Mouse (Mus musculus): ENCODE results near the gene Pcsk4. TPM values are rescaled to one million over a fixed set of nuclear protein-coding genes. Genes with fewer than 3 reads are reported as not detected.
A peak's percentile ranks its signal among the peaks of the same experiment; 100 is the strongest.

Gene Pcsk4
- total RNA-seq, 2 experiments from 2014 or later: 4.5 to 4.6 TPM

- peak in 1 of 2 experiments; percentile 72 for DNase-seq (ENCODE audit: low spot score in 2 of 2)
- intact Hi-C loops (cut with DNase I): no loop called here
Observed at GRCm38 (mm10) chr10:80302471-80302881, 26.8 kb downstream of the Pcsk4 start.

GRCm38 (mm10) chr10:80302082-80302355, 27.3 kb downstream of the Pcsk4 start:
- intact Hi-C loops (cut with DNase I): no loop called here

GRCm38 (mm10) chr10:80301256-80302081, 27.8 kb downstream of the Pcsk4 start:
- intact Hi-C loops (cut with DNase I): no loop called here
- no peak for DNase-seq (ENCODE audit: low spot score in 2 of 2)

More at GRCm38 (mm10) chr10:80302082-80302355, 27.3 kb downstream of the Pcsk4 start:
- DNase-seq (ENCODE audit: low spot score in 2 of 2): no peak

GRCm38 (mm10) chr10:80300672-80301181, 28.6 kb downstream of the Pcsk4 start:
- DNase-seq (ENCODE audit: low spot score in 2 of 2): peak in 1 of 2 experiments; percentile 47
- intact Hi-C loops (cut with DNase I): no loop called here

GRCm38 (mm10) chr10:80299824-80300223, 29.5 kb downstream of the Pcsk4 start:
- no peak for DNase-seq (ENCODE audit: low spot score in 2 of 2)
- intact Hi-C loops (cut with DNase I): no loop called here

- intact Hi-C loops (cut with DNase I): no loop called here
- DNase-seq (ENCODE audit: low spot score in 2 of 2): no peak
Observed at GRCm38 (mm10) chr10:80299301-80299700, 30.0 kb downstream of the Pcsk4 start.

- peak; percentile 92 to 96 for DNase-seq (ENCODE audit: low spot score in 2 of 2)
- intact Hi-C loops (cut with DNase I): no loop called here
Observed at GRCm38 (mm10) chr10:80298571-80299281, 30.6 kb downstream of the Pcsk4 start.

- intact Hi-C loops (cut with DNase I): no loop called here
- no peak for DNase-seq (ENCODE audit: low spot score in 2 of 2)
Observed at GRCm38 (mm10) chr10:80297526-80298133, 31.7 kb downstream of the Pcsk4 start.

- intact Hi-C loops (cut with DNase I): no loop called here
- no peak for DNase-seq (ENCODE audit: low spot score in 2 of 2)
Observed at GRCm38 (mm10) chr10:80296824-80297223, 32.5 kb downstream of the Pcsk4 start.

GRCm38 (mm10) chr10:80295618-80296425, 33.5 kb downstream of the Pcsk4 start, which contains the start of gene Apc2:
Gene Apc2, plus strand, starts transcription at chr10:80295977.
- DNase-seq (ENCODE audit: low spot score in 2 of 2): peak; percentile 84 to 86
- intact Hi-C loops (cut with DNase I): loop anchor here (2.0 kb wide), 2 partner anchors 53 to 79 kb away; partner anchors contain the start of gene Adamtsl5

GRCm38 (mm10) chr10:80294788-80295303, 34.5 kb downstream of the Pcsk4 start:
- intact Hi-C loops (cut with DNase I): loop anchor here (2.0 kb wide), 2 partner anchors 54 to 80 kb away; partner anchors contain the start of gene Adamtsl5
- DNase-seq (ENCODE audit: low spot score in 2 of 2): no peak

GRCm38 (mm10) chr10:80294311-80294710, 35.0 kb downstream of the Pcsk4 start:
- intact Hi-C loops (cut with DNase I): loop anchor here (2.0 kb wide), 2 partner anchors 54 to 80 kb away; partner anchors contain the start of gene Adamtsl5
- no peak for DNase-seq (ENCODE audit: low spot score in 2 of 2)

- no peak for DNase-seq (ENCODE audit: low spot score in 2 of 2)
- intact Hi-C loops (cut with DNase I): no loop called here
Observed at GRCm38 (mm10) chr10:80293325-80293724, 36.0 kb downstream of the Pcsk4 start.

GRCm38 (mm10) chr10:80292251-80293146, 36.8 kb downstream of the Pcsk4 start, which contains the start of gene Rps15:
Gene Rps15, plus strand, starts transcription at chr10:80292453.
- intact Hi-C loops (cut with DNase I): no loop called here
- peak; percentile 93 to 96 for DNase-seq (ENCODE audit: low spot score in 2 of 2)

- intact Hi-C loops (cut with DNase I): loop anchor here (2.0 kb wide), 1 partner anchor 18 kb away; no protein-coding TSS in a partner anchor
- no peak for DNase-seq (ENCODE audit: low spot score in 2 of 2)
Observed at GRCm38 (mm10) chr10:80288657-80289056, 40.6 kb downstream of the Pcsk4 start.

- DNase-seq (ENCODE audit: low spot score in 2 of 2): no peak
- intact Hi-C loops (cut with DNase I): loop anchor here (2.0 kb wide), 1 partner anchor 17 kb away; no protein-coding TSS in a partner anchor
Observed at GRCm38 (mm10) chr10:80288097-80288496, 41.2 kb downstream of the Pcsk4 start.

- DNase-seq (ENCODE audit: low spot score in 2 of 2): no peak
- intact Hi-C loops (cut with DNase I): no loop called here
Observed at GRCm38 (mm10) chr10:80285222-80286070, 43.9 kb downstream of the Pcsk4 start.

Data from left cerebral cortex, postnatal 25 days (tissue).